Mouse (Mus musculus) left cerebral cortex, adult 11 months (tissue): ENCODE data around the gene Med21.

Source experiments
- DNase-seq: peaks from one replicate; pipeline ENCODE4 v3.0.0; 2022; ENCODE audit warnings: low spot score

Med21 gene

GRCm38 (mm10) chr6:146642276-146643183 is at the start of gene Med21, which contains the start of gene Tm7sf3:
TSS of gene Med21 (plus strand) at chr6:146642547.
TSS of gene Tm7sf3 (minus strand) at chr6:146642824.
- peak; percentile 95 for DNase-seq

DNA sequence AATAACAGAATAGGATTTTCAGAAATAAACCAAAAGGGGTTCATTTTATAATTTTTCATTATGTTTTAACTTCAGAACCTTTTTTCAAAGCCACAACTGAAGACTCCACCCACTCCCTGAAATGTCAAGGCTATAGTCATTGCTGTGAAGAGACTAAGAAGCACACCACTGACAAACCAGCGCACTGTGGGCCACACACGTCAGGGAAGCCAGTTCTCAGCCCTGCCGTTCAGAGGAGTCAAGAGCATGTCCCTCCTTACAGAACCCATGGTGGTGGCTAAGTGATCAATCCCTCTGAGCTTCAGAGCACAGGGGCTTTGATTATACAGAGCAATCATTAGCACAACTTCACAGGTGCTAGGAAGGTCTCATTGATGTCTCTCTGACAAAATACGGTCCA is 39.7 kb upstream of the Med21 start:
- DNase-seq: no peak

GRCm38 (mm10) chr6:146603651-146604050 is 38.7 kb upstream of the Med21 start:
- DNase-seq: no peak

DNA sequence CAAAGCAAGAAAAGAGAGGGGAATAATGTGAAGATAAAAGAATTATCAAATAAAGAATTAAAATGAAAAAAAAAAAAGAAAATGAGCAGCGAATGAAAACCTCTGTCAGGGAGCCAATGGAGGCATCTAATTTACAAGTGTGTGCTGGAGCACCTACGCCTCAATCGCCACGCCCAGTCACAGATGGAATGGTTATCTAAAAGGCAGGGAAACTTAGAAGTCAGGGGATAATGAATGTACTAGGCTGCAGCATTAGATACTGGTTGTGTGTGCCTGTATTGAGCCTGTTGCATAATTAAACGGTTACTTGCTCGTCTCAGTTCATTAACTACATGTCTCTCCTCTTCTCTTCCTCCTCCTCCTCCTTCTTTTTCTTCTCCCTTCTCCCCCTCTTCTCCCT is 31.0 kb upstream of the Med21 start:
- no peak for DNase-seq

- no peak for DNase-seq
These were observed 30.4 kb upstream of the Med21 start for GRCm38 (mm10) chr6:146611897-146612296.

DNA sequence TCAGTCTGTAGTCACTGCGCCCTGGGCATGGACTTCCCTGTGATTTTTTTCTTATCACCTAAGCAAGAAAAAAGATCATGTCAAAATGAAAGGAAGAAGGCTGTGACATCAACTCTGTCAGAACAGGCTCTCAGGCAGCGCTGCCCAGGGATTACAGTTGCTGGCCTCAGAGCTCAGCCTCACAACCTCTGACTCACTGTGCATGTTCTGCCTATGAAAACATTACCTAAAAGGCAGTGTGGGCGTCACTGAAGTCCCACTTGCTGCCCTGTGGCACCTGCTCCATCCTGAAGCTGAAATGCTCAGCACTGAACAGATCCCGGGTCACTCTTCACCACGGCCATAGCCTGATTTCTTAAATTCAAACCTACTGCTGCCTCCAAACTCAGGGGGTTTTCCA is 29.6 kb upstream of the Med21 start:
- DNase-seq: no peak

DNA sequence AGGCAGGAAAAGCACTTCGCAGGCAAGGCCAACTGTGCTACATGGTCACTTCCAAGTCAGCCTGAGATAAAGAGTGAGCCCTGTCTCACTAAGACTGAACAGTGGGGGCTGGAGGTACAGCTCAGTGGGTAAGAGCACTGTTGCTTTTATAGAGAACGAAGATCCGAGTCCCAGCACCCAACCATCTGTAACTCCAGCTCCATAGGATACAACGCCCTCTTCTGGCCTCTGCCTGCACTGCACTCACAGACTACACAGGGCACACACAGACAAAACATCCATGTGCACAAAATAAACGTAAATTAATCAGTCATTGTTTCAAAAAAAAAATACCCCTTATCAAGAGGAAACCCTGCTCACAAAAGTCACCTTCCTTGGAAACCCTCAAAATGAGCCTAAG is 28.4 kb upstream of the Med21 start:
- DNase-seq: no peak

GRCm38 (mm10) chr6:146614541-146614940 is 27.8 kb upstream of the Med21 start:
- no peak for DNase-seq

DNA sequence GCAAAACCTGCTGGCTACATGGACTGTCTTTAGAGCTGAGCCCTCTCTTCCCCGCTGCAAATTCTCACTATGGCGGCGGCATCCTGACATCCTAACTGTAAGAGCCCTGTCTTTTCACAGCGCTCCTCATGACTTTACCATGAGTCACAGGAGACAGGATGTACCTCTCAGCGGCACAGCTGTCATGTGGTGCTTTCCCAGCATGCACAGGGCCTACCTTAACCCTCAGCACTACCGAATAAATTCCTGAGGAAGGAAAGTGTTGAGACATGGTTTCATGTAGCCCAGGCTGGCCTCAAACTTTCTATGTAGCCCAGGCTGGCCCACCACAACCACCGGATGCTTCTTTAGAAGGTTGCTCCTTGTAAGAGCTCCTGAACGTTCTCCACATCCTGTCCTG is 26.5 kb upstream of the Med21 start:
- no peak for DNase-seq

DNA sequence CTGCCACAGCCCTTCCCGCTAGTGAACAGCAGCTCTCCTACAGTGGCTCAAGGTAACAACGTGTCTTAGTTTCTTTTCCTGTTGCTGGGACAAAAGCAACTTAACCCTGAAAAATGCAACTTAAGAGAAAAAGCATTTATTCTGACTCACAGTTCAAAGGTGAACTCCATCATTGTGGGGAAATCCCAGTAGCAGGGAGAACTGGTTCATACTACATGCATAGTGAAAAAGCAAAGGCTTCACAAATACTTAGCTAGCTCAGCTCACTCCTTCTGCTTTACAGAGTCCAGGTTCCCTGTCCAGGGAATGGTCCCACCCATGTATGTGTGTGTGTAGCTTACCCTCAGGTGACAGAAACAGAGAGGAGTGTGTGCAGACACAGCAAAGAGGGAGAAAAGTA is 25.7 kb upstream of the Med21 start:
- no peak for DNase-seq

- DNase-seq: no peak
These were observed 14.2 kb upstream of the Med21 start for GRCm38 (mm10) chr6:146628123-146628522.

DNA sequence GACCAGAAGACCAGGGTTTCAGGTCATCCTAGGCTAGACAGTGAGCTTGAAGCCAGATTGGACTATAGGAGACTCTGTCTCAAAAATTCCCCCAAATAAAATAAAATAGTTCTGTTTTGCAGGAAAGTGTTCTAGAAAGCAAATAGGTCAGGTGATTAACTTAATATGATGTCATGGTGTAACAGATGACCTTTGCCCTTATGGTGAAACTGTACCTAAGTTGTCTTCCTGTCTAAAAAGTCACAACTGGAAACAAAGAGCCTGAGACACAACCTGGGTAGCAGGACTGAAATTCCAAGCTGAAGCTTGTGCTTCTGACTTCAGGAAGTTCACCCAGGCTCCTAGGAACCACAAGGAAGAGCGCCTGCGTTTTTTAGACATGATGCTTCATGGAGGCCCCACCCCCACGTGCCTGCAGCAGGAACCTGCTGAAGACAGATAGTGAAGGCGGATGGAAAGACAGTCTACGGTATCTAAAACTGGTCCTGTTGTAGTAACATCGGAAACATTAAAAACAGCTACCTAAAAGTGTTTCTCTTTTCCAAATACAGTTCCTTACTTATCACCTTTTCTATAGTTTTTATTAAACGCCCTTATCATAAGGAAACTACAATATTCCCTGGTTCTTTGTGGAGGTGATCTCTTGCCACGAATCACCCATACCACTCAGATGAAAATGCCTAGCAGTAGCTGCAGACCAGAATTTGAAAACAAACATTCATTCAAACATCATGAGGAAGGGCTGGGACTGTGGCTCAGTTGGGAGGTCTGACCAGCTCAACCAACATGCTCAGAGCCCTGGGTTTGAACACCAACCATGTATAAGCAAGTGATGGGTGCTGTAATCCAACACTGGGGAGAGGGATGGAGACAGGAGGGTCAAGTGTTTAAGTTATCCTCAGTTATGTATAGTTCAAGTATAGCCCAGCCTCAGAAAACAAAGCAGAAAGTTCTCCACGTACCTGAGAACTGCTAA is 12.3 kb upstream of the Med21 start:
- no peak for DNase-seq

GRCm38 (mm10) chr6:146630961-146631360 is 11.4 kb upstream of the Med21 start:
- DNase-seq: no peak

DNA sequence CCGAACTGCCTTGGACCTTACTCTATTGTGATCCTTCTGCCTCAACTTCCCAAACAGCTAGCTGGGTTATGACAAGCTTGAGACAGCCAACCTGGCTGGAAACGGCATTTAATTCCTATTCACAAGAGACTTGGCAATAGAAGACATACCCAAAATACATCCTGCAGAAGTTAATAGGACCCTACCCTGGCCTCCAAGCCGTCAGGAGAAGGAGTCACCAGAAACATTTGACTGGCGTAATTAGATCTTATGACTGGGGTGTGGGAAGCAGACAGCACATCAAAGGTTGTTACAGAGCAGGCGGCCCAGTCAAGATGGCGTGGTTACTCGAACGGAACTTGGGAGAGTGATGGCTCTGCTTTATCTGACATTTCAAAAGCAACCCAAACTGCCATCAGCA is 10.5 kb upstream of the Med21 start:
- no peak for DNase-seq

- no peak for DNase-seq
These were observed 9.9 kb upstream of the Med21 start for GRCm38 (mm10) chr6:146632403-146632802.

DNA sequence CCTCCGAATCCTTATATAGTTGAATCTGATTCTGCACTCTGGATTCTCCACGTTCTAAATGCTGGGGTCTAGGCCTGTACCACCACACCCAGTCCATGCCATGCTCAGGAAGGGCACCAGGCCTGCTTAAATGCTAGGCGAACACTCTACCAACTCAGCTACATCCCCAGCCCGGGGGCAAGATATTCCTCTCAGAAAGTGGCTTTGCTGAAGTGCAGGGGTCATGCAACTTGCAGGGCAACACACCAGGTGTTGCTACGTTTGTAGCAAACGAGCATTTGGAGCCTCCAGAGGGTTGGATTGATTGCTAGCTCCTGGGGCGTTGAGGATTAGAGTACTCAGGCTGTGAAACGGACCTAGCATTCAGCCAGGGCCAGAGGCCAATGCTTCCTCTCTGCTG is 9.2 kb upstream of the Med21 start:
- no peak for DNase-seq

DNA sequence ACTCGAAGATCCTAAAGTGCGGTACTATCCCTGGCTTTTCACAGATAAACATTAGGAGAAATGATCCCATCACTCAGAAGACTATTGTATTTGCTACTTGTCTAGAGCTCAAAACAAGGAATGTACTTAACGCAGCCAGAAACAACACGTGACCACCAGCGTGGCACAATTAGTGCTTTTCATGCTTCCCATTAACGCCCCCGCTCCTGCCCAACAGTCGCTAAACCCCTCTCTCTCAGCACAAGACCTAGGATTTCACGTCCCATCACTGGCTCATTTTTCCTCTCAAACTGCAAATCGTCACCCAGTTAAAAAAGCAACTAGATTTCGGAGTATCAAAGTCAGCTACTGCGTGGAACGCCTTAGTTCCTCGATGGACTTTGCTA is 8.7 kb upstream of the Med21 start:
- DNase-seq: peak; percentile 29

GRCm38 (mm10) chr6:146634015-146634722 is 8.2 kb upstream of the Med21 start:
- DNase-seq: peak; percentile 60

- no peak for DNase-seq
These were observed 7.4 kb upstream of the Med21 start for GRCm38 (mm10) chr6:146634759-146635606.

DNA sequence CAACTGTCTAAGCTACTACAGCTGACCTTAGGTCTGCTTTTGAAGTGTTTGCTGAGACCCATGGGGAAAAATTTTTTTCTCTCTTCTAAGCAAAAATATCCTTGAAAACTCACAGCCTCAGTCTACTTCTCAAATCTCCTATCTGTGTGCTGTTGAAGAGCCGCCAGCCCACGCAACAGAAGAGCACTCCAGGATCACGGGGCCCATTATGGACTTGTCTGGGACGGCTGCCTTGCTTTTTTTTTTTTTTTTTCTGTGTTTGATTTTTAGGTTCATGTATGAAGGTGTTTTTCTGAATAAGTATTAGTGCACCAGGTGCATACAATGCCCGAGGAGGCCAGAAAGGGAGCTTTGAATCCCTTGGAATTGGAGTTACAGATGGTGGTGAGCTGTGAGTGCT is 5.9 kb upstream of the Med21 start:
- DNase-seq: no peak
